Mouse (Mus musculus) midbrain, embryonic 14.5 days (tissue): ENCODE measurements at regions not wholly inside any gene's neighbourhood (a gene's known extent, or its start where the extent isn't known, plus 50 kb on each side); places are given as distances from the start of the nearest gene placed in this dataset. TPM values are rescaled to one million over a fixed set of nuclear protein-coding genes. Genes with fewer than 3 reads are reported as not detected.

Experiments used
- ATAC-seq: fragments of 200-750 bp; cut with Nextera tagmentation; 2 replicates; pipeline ENCODE4 v1.8.0; 2017; ENCODE audit warnings: moderate number of reproducible peaks, moderate library complexity; ENCODE audit not compliant: low FRiP score, low TSS enrichment
- DNase-seq: peaks from one replicate; pipeline ENCODE4 v3.0.0-alpha.2; 2015
- H3K27ac ChIP-seq: fragments of 300-500 bp; sonication (generic); replicated peaks from 2 replicates; pipeline ENCODE4 v1.5.1; 2014; ENCODE audit warnings: mild to moderate bottlenecking, low read depth, low read length, moderate library complexity
- H3K27me3 ChIP-seq: fragments of 300-500 bp; sonication (generic); 2 replicates; pipeline ENCODE4 v1.6.1; 2014; ENCODE audit warnings: low read length, control low read depth, mixed read lengths; ENCODE audit not compliant: control insufficient read depth, insufficient read depth
- H3K36me3 ChIP-seq: fragments of 300-500 bp; sonication (generic); 2 replicates; pipeline ENCODE4 v1.6.1; 2014; ENCODE audit warnings: low read length, control low read depth; ENCODE audit not compliant: control insufficient read depth, insufficient read depth
- H3K4me1 ChIP-seq: fragments of 300-500 bp; sonication (generic); 2 replicates; pipeline ENCODE4 v1.6.1; 2014; ENCODE audit warnings: mild to moderate bottlenecking, antibody characterized with exemption, low read length, control low read depth; ENCODE audit not compliant: control insufficient read depth, insufficient read depth
- H3K4me2 ChIP-seq: fragments of 300-500 bp; sonication (generic); 2 replicates; pipeline ENCODE4 v1.6.1; 2014; ENCODE audit warnings: mild to moderate bottlenecking, low read length, moderate library complexity
- H3K4me3 ChIP-seq: fragments of 300-500 bp; sonication (generic); replicated peaks from 2 replicates; pipeline ENCODE4 v1.5.1; 2014; ENCODE audit warnings: low read depth, low read length
- H3K9ac ChIP-seq: fragments of 300-500 bp; sonication (generic); replicated peaks from 2 replicates; pipeline ENCODE4 v1.6.1; 2014; ENCODE audit warnings: mild to moderate bottlenecking, low read length, moderate library complexity
- H3K9me3 ChIP-seq: fragments of 300-500 bp; sonication (generic); 2 replicates; pipeline ENCODE4 v1.6.1; 2016; ENCODE audit warnings: low read length, control low read depth, mixed read lengths; ENCODE audit not compliant: control insufficient read depth
- WGBS: fragments of 180-500 bp; shearing (Covaris S2); extraction: QIAGEN DNeasy Blood & Tissue Kit; methylation state at CpG from one replicate; pipeline ENCODE4 v1.1.7; 2014; 5-methylcytosine and 5-hydroxymethylcytosine counted together
- microRNA-seq: library from miRNA; unstranded; fragments of <30 nt; microRNA quantifications from one replicate; pipeline ENCODE4, GENCODE M21; 2016

DNA sequence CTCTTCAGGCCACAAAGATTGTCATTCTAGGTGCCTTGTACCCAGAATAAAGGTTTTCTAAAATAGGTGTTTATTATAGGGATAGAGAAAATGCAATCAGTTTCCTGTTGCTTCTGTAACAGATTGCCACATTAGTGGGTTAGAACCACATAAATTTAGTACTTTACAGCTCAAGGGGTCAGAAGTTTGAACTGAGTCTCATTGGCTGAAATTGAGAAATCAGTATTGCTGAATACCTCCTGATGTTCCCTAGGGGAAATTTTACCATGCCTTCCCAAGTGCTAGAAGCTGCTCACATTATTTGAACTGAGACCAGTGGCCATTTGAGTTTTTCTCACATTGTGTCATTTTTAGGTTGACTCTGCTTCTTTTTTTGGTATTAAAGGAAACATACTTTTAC lies 160.2 kb downstream of the Calcrl start:
- no peak overlapping the region for H3K27ac ChIP-seq
- no peak overlapping the region for H3K4me3 ChIP-seq
- no peak overlapping the region for H3K9ac ChIP-seq
- no peaks in the 10 kb centered on the region for H3K36me3 ChIP-seq
- H3K27me3 ChIP-seq: no peaks in the 10 kb centered on the region
- H3K4me1 ChIP-seq: no peaks in the 10 kb centered on the region
- H3K9me3 ChIP-seq: no peaks in the 10 kb centered on the region
- ATAC-seq (no peak), DNase-seq (no peak)
- no peak overlapping the region for H3K4me2 ChIP-seq

DNA sequence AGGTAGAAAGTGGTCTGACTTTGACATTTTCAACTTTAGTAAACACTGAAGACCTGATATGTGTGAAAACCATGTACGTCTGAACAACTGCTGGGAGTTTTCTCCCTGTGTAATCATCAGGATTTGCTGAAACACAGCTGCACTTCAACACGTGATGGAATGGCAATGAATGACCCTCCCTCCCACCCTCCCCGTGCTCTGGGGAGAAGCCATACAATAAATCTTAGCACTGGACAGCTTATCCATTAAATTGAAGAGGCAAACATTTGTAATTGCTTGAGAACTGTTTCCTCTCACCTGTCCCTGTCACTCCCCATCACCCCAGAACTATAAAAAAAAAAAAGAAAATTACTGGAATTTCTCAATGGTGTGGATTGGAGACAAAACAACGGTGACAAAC lies 159.1 kb downstream of the Calcrl start:
- DNase-seq (no peak), ATAC-seq (no peak)
- Histone ChIP-seq H3K9me3 (no peaks in the 10 kb centered on the region), H3K4me2 (no peak overlapping the region), H3K27ac (no peak overlapping the region), H3K27me3 (no peaks in the 10 kb centered on the region), H3K4me3 (no peak overlapping the region), H3K4me1 (no peaks in the 10 kb centered on the region), H3K36me3 (no peaks in the 10 kb centered on the region), H3K9ac (no peak overlapping the region)
- 50% methylated on average over 4 of the region's 4 CpGs for WGBS

GRCm38 (mm10) chr2:84266883-84267554 lies 158.2 kb downstream of the Calcrl start:
- DNase-seq: no peak
- Histone ChIP-seq H3K9me3 (no peaks in the 10 kb centered on the region), H3K27ac (no peak overlapping the region), H3K4me1 (no peaks in the 10 kb centered on the region), H3K9ac (no peak overlapping the region), H3K4me3 (no peak overlapping the region), H3K36me3 (no peaks in the 10 kb centered on the region), H3K27me3 (no peaks in the 10 kb centered on the region), H3K4me2 (no peak overlapping the region)
- 69% methylated on average over 6 of the region's 6 CpGs for WGBS
- no peak for ATAC-seq

DNA sequence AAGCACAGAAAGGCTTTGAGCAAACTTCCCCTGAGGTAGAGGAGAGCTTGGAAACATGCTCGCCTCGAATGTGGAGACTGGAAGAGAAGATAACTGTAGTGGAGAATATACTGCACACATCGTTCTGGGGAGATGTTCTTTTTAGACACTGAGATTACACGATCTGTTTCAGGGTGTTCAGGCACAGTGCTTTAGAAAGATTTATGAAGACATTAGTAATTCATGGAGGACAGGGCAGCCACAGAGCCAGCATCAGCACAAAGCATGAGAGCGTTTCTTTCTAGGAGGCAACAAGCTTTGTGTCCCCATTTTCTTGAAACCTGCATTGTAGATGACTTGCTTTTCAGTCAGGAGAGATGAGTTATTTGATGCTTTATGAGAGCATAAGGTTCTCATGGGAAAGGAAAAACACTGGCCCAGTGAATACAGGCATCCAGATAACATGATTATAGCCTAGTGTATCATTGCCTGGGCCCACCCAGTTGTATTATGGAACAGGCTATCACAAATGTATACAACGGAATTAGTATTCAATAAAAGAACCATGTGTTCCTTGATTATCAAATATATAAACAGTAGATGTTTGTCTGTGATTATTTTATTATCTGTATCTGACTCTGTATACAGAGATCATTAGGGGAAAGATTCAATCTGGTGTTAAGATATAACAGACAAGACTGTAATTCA lies 151.0 kb downstream of the Calcrl start:
- Histone ChIP-seq H3K27ac (no peak overlapping the region), H3K27me3 (no peaks in the 10 kb centered on the region), H3K4me1 (no peaks in the 10 kb centered on the region), H3K4me2 (no peak overlapping the region), H3K9me3 (no peaks in the 10 kb centered on the region), H3K36me3 (no peaks in the 10 kb centered on the region), H3K9ac (no peak overlapping the region), H3K4me3 (no peak overlapping the region)
- DNase-seq: no peak
- 78% methylated on average over 6 of the region's 6 CpGs for WGBS
- no peak for ATAC-seq

- no peak overlapping the region for H3K4me3 ChIP-seq
- WGBS: 90% methylated on average over 1 of the region's 1 CpGs
- no peak for ATAC-seq
These were observed 148.0 kb downstream of the Calcrl start for GRCm38 (mm10) chr2:84277181-84277580.

More at GRCm38 (mm10) chr2:84277181-84277580, 148.0 kb downstream of the Calcrl start:
- no peak for DNase-seq
- Histone ChIP-seq H3K27ac (no peak overlapping the region), H3K4me2 (no peak overlapping the region), H3K4me1 (no peaks in the 10 kb centered on the region), H3K9ac (no peak overlapping the region), H3K9me3 (no peaks in the 10 kb centered on the region), H3K36me3 (no peaks in the 10 kb centered on the region), H3K27me3 (no peaks in the 10 kb centered on the region)

Small RNA genes lying in the stretch of these regions (microRNA-seq; reads per million reads assigned to microRNA genes)
- not detected for gene Gm25972
